Mouse (Mus musculus) erythroblast, adult 5-6 weeks (primary cell): ENCODE results near the gene Slc47a2. TPM values are rescaled to one million over a fixed set of nuclear protein-coding genes. Genes with fewer than 3 reads are reported as not detected.
"Not testable (repeated sequence)": the region's sequence is repeated elsewhere in the genome, so short reads cannot be mapped to it uniquely, and the experiment has no call there.

Experiments
- ATAC-seq: replicated peaks from 2 replicates; pipeline ENCODE4 v1.8.0; 2016; ENCODE audit warnings: moderate number of reproducible peaks, mild to moderate bottlenecking, moderate TSS enrichment, inconsistent platforms; ENCODE audit not compliant: poor library complexity, low FRiP score, severe bottlenecking
- total RNA-seq, 2 experiments: library from RNA; stranded (forward) in 1 of 2; stranded (reverse) in 1 of 2; fragments of 150-400 nt in 1 of 2; fragments of 200-764, 138-1000 nt in 1 of 2; gene quantifications; 2 replicates each; pipeline versions ENCODE4 v1.2.3 to v1.2.4; 2015 to 2017; ENCODE audit warnings: low replicate concordance in 2 of 2

Gene Slc47a2
- total RNA-seq, 2 experiments from 2014 or later: not detected

DNA sequence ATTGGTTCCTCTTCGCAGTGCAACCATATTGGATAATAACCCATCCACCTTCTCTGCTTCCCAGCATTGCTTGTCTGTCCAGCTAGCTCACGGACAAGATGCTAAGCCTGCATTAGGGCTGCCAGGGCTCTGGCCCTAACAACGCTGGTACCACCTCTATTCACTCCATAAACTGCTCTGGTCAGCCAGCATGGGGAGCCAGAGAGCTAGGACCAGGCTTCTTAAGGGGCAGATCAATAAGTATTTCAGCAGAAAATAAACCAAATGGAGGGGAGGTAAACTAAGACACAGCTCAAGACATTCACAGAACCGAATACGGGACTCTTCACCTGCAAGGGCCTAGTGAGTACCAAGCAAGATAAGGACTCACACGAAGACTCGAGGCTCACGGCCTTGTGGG lies 3.5 kb upstream of the Slc47a2 start:
- no peak for ATAC-seq

DNA sequence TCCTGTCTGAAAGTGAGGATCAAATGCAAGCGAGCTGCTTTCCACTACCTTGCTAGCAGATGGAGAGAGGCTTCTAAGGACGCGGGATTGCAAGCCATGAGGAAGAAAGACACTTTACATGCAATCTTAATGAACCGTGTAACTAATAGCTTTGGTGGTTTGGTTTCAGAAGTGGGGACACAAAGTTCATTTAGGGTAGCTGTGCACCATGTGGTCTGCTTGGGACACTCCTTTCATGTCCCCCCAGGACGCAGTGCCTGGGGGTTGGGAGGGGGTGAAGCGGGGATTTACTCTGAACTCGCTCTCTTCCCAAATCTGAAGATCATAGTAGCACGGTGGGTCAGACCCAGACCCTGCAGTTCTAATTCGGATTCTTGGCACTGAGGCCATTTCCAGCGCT lies 689 bp downstream of the Slc47a2 start:
- no peak for ATAC-seq

DNA sequence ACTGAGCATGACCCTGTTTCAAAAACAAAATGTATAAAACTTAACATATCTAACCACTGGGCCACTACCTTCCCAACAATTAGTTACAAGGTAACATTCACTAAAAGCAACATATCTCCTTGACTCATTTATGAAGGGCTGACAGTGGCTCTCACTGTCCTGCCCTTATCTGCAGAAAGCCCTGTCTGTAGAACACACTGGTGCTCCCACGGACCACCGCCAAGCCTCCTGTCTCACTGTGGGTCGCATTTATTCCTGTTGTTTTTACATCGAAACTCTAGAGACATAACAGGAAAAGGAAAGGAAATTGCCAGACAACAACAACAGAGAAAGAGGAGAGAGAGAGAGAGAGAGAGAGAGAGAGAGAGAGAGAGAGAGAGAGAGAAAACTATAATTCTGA lies 1.4 kb downstream of the Slc47a2 start:
- ATAC-seq: no peak

DNA sequence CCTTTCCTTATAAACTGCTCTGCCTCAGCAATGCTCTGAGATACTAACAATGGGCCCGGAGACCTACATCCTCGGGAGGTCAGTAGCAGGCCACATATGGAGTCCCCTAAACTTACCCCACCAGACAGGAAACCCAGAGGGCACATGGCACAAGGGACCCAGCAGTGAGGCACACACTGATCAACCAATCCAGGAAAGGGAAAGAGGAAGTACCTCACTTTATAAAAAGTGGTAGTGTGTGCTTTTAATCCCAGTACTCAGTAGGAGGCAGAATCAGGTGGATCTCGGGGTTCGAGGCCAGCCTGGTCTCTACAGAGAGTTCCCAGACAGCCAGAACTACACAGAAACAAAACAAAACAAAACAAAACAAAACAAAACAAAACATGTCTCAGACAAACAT lies 2.3 kb downstream of the Slc47a2 start:
- ATAC-seq: no peak

DNA sequence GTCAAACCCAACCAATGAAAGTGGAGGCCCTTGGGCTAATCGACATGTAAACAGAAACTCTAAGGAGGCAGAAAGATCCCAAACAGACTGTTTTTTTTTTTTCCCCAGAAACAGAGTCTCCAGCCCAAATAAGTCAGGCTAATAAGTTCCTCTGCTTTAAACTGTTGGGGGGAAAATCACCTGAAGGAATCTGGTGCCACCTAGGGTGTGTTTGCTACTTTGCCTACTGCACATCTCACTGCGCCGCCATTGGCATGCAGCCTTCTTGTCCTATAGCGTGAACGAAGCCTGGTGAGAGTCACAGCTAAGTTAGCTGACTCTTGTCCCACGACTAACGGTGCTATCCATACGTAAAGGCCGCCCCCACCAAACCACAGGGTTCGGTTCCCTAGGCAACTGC lies 5.1 kb downstream of the Slc47a2 start:
- no peak for ATAC-seq

DNA sequence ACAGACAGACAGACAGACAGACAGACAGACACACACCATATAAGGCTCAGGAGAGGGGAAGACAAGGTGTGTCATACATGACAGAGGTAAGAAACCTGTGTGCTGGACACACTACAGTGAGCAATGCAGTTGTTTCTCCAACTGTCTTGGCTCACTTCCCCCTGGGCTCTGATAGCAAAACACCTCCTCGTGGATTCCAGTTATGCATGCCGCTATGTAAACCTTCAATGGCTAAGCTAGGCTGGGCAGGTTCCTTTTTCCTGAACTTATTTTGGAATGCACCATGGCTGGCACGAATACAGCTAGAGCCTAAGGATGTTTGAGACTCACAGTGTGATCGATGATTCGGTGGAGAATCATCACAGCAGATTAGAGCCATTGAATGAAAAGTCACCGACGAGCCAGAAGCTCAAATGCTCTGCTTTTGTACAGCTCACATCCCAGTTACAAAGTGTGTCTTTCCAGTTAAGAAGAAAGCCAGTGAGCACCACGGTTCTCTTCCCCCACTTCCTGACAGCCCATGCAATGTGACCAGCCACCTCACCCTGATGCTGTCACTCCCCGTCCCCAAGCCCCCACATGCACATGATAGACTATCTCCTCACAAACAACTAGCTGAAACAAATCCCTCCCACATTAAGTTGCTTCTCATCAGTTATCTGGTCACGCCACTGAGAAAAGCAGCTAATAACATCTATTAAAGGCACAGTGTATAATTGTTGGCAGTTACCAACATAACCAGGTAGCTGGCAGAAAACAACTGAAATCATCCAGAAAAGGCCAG lies 21.6 kb downstream of the Slc47a2 start:
- no peak for ATAC-seq

DNA sequence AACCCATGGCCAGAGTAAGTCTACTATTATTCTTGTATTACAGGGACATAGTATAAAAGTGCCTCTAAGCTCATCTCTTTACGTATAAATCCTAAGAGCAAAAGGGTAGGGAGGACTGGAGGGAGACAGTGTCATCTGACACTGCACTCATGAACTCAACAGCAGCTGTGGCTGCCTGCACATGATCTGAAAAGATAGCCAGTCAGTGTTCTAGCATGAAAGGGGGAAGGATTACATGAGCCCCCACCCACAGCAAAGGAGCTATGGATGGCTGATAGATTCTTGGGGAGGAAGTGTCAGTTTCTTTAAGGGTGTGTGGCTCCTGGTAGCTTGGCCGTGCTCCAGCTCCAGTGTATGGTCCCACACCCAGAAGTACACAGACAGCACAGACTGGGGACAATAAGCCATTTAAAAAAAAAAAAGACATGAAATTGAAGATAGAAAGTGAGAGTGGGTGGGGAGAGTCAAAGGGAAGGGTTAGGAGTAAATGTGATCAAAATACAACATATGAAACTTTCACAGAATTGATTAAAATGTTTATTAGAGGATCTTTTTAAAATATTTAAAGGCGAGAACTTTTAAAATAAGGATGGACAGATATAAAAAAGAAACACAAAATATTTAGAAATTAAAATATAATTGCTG lies 22.6 kb downstream of the Slc47a2 start:
- no peak for ATAC-seq

DNA sequence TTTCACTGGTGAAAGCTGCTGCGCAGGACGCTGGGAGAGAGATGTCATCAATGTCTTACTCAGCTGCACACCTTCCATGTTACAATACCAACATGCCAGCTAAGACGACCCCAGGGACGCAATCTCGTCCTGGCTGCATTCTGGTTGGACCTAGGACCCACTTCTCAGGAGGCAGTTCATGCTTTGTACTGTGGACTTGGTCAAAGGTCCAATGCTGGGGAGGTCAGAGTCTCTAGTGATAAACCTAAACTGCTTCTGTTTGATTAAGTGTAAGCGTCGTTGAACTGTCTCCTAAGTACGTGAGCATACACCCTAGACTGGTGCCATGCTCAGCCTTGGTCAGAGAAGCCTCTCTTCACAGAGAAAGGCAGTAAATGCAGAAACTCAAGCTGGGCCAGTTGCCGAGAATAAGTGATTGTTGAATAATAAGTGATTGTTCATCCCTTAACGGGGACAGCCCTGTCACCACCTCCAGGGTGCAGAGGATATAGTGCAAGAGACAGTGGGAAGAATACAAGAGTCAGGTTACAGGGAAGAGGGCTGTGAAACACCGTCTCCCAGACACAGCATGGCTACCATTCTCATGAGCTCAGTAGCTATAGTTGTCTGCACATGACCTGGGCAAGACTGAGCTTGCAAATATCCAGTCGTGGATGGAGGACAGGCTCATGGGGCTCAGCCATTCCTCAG lies 23.3 kb downstream of the Slc47a2 start:
- ATAC-seq: no peak

DNA sequence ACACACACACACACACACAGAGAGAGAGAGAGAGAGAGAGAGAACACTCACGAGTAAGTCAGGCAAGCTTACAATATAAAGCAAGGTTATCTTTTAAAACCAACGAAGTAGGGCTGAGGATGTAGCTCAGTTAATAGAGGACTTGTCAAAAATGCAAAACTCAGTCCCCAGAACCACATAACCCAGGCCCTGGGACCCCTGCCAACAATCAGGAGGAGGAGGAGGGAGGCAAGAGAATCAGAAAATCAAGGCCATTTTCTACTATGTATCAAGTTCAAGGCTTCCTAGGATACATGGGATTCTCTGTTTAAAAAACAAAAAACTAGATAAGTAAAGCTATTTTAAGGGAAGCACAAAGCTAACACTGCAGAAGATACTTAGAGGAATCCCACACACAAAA lies 25.8 kb downstream of the Slc47a2 start:
- ATAC-seq: no peak

DNA sequence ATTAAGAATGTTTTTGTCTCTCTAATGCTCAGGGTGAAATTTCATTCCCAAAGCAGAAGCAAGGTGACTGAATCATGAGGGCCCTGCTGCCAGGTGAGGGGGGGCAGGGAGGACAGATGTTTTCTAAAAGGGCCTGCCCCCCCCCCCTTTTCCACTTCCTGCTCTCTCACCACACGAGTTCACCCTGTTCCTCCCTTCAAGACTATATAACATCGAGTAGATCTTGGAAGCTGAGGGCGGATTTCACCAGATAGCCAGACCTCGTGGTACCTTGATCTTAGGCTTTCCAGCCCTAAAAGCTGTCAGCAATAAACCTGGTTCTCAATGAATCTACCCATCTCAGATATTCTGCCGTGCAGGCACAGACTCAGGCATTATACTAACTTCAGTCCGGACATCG lies 32.3 kb downstream of the Slc47a2 start:
- no peak for ATAC-seq

DNA sequence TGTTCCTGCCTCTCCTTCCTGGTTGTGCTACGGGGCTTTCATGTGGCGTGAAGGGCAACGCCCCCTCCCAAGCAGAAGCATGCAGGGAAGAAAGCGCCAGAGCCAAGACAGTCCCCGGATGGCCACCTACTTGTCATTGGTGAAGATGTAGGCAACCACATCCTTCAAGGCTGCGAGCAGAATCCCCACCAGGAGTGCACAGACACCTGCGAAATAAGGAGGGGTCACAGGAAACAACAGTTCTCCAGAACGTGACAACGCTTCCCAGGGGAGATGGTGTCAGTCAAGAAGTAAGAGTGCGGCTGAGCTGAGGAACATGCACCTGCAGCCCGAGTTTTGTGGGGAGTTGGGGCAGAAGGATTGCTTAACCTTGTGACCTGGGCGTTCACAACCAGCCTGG lies 32.8 kb downstream of the Slc47a2 start:
- ATAC-seq: no peak

DNA sequence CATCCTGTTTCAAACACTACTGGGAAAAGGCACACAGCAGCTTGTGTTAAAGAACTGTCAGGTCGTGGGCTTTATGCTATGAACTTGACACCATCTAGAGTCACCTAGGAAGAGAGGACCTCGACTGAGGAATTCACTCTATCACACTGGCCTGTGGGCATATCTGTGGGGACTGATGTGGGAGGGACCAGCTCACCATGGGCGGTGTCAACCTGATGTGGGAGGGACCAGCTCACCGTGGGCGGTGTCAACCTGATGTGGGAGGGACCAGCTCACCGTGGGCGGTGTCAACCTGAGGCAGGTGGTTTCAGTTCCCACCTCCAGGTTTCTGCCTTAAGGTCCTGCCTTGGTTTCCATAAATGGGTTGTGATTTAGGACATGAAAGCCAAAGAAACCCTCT lies 34.9 kb downstream of the Slc47a2 start:
- peak; percentile 64 for ATAC-seq

DNA sequence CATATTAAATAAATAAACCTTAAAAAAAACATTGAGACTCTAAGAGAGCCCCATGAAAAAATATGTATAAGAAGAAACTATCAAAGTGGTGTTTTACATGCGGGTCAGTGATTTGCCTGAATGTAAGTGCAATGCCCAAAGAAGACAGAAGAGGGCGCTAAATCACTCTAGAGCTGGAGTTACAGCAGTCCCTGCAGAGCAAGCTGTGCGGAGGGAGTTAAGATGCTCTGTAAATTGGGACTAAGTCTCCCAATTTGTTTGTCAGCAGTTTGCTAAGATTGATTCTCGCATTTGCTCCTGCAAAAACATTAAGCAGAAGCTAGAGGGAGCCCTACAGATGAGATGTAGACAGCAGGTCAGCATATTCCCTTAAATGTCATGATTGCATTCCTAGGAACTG lies 37.3 kb downstream of the Slc47a2 start:
- 0 out of 2 replicates have a peak, but pooled peaks have one; percentile 44 for ATAC-seq

DNA sequence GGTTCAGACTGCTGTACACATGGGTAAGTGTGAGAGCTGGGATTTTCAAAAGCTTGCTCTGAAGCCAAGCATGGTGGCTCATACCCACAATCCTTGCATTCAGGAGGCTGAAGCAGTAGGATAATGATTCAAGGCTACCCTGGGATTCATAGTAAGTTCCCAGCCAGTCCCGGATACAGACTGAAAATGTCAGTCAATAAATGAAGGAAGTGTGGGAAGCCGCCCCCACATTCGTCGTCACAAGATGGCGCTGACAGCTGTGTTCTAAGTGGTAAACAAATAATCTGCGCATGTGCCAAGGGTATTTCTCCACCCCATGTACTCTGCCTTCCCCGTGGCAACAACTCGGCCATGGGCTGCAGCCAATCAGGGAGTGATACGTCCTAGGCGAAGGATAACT lies 38.1 kb downstream of the Slc47a2 start:
- not testable (repeated sequence) for ATAC-seq

DNA sequence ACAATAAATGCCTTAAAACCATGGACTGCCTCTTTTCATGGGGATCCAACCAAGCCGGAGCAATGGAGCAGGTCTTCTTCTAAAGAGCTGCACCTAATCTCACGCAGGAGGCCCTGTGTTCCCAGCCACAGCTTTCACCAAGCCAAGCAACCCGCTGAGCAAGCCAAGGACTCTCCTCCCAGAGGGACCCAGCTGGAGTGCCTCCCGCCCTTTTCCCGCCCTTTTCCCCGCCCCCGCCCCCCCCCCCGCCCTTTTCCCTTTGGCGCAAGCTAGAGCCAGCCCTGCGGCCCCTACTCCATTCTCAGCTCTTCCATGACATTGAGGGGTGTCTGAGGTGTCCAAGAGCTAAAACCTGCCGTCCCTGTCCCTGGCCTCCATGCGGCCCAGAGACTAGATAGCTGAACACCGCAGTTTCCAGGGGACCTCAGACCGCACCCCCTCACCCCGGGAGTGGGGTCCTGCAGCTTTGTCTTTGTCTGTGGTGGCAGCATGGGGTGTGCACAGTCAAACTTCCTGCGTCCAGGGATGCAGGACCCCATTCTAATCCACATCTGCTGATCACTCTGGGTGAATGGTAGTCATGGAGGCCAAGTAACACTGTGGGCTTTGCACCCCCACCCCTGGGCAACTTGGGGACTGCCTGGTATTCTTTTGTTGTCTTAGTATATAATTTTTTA lies 41.8 kb downstream of the Slc47a2 start:
- ATAC-seq: no peak

DNA sequence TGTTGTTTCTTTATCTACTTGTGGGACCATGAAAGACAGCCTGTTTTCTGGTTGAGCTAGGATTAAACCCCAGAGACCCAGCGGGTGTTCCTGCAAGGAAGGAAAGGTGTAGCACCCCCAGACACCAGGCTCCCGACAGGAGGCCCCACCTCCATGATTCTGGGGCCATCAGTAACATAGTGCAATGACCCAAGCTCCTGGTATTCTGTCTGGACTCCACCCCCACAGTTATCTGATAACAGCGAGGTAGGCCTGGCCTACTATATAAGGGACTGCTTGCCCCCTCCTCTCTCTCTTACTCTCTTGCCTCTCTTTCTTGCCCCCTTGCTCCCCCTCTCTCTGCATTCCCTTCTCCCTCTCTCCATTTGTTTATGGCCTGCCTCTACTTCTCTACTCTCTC lies 42.5 kb downstream of the Slc47a2 start:
- ATAC-seq: no peak

DNA sequence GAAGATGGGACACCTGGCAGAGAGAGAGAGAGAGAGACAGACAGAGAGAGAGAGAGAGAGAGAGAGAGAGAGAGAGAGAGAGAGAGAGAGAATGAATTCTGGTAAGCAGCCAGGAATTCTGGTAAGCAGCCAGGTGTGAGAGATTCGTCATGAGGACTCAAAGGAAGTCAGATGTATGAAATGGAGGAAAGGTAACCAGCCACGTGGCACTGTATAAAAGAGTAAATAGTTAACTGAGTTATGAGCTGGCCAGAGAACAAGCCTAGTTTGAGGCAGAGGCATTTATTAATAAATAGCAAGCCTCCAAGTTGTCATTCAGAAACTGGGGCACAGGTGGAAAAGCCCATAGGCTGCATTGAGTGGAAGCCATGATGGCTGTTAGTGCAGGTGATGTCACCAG lies 44.8 kb downstream of the Slc47a2 start:
- ATAC-seq: no peak

DNA sequence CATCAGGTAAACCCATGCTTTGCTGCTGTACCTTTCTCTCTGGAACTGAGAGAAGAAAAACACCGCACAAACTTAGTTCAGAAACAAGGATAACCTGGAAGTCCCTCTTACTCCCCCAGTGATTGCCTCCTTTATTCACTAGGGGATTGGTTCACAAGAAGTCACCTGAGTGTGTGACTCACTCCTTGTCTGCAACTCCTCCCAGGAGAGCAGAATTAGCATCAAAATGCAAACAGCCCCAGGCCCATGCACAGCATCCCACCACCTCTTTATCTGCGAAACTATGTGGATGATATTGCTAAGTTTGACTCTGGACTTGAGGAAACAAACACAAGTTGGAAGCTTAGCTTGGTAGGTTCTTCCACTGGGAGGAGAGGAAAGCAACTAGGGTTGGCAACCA lies 45.3 kb downstream of the Slc47a2 start:
- no peak for ATAC-seq

DNA sequence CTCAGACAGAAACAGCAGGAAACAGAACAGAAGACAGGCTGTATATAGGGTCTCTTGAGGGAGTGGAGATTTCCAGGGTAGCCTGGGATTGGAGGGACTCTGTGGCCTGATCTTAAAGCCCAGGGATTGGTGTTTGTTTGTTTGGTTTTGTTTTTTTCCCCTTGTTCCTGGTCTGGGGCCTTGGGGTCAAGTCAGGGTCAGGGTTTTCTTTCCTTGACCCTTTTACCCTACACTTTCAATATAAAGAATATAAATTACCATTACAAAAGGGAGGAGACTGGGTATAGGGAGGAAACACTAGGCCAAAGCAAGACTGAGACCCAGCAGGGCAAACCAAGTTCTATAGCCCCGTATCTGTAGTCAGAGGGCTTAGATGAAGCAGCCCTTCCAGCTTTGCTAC lies 46.1 kb downstream of the Slc47a2 start:
- ATAC-seq: no peak

DNA sequence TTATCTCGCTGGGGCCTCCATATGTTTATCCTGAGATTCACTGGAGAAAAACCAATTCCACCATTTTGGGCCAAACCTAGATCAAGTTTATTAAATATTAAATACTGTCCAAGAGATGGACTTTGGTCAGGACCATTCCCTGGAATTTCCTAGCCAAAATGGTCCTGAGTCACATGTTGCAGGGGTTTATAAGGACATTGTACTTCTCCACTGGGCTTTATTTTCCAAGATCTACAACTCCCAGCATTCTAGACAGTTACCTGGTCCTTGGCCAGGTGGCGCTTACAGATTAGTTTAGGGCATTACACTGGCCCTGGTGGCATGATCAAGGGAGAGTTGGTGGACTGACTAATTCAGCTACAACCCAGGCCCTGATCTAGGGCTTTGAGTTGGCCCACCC lies 47.1 kb downstream of the Slc47a2 start:
- ATAC-seq: no peak

DNA sequence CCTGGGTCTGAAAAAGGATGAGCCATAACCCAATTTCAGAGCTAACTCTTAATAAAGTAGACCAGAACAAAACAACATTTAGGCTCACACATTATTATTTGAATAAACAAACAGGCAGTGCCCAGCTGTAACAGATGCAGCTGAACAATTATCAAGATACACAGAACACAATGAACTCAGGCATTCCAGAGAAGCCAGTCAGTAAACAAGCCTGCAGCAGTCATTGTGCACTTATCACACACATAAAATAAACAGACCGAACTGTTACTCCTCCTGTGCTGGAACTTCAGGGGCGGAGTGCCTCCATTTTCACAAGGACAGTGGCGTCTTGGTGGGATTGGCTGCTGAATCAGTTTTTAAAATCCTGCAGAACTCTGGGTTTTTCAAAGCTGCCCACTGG lies 48.2 kb downstream of the Slc47a2 start:
- no peak for ATAC-seq
